Mouse (Mus musculus) gastrocnemius, postnatal 25 days (tissue): Measurements from ENCODE around the gene Slc25a5. TPM values are rescaled to one million over a fixed set of nuclear protein-coding genes. Genes with fewer than 3 reads are reported as not detected.

Source experiments
- DNase-seq: peaks from one replicate; pipeline ENCODE4 v3.0.0; 2022
- long read RNA-seq, 2 experiments: library from polyadenylated mRNA; stranded (forward); transcript quantifications; one replicate each; pipeline ENCODE4 v2.0.0; 2021
- total RNA-seq, 2 experiments: library from RNA; stranded (reverse); gene quantifications; 1 replicate in 1 of 2; 2 replicates in 1 of 2; pipeline ENCODE4 v1.2.3; 2021

The Slc25a5 gene
- 10 to 100 TPM; 78.5 to 87.7 TPM for total RNA-seq
- long read RNA-seq, experiment 1, transcript Slc25a5-201 (4 exons, 1,240 nt) = major isoform, 205 of 1,226 reads
- long read RNA-seq, experiment 1, partial matches to known transcripts = 3 of 1,226 reads
- long read RNA-seq, experiment 1, other reads (novel, unspliced or antisense) = 1,018 of 1,226 reads
- long read RNA-seq, experiment 2, transcript Slc25a5-201 (4 exons, 1,240 nt) = major isoform, 121 of 576 reads
- long read RNA-seq, experiment 2, partial matches to known transcripts = 452 of 576 reads
- long read RNA-seq, experiment 2, other reads (novel, unspliced or antisense) = 3 of 576 reads

DNA sequence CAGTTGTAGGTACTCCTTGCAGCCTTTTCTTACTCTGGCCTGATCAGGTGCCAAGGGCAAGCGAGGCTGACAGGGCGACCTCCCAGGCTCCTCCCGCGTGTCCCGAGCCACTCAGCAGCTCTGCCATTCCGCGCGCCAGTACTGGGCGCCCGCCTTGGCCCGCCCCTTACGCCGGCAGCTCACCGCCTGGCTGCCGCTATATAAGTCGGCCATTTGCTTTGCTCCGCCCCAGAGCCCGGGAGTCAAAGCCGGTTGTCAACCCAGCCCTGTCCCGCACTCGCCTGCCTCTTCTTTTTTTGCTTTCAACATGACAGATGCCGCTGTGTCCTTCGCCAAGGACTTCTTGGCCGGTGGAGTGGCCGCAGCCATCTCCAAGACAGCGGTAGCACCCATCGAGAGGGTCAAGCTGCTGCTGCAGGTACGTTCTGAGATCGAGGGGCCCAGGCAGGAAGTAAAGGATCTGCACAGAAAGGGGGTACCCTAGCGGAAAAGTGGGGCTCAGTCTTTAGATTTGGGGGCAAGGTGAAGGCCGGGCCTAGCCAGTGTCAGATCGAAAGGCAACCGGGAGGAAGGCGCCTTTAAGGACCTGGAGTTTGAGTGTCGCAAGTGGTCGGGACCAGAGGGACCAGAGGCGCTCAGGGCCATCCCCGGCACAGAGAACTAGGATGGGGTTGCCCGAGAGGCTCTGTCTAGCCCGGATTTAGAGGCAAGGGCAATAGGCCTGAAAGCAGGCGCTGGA, at the start of gene Slc25a5:
Gene Slc25a5 (plus strand): TSS at position 228 of the 739 bp plus-strand sequence.
- peak; percentile 90 for DNase-seq

DNA sequence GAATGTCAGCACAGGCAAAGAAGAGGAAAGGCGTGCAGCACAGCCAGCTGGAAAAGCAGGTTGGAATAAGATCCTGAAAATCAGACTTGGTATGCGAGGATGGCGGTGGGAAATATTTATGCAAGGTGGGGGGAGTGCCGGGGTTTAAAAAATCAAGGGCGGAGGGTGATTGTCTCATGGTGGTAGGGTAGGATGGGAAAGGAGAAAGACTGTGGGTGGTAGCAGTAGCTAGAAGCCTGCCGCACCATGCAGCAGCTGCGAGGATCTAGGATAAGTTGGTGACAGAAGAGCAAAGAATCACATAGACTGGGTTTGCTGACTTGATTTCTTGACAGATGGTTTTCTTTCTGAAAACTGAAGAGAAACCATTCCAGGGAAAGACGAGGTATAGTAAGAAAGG, 48.7 kb upstream of the Slc25a5 start:
- DNase-seq = no peak

DNA sequence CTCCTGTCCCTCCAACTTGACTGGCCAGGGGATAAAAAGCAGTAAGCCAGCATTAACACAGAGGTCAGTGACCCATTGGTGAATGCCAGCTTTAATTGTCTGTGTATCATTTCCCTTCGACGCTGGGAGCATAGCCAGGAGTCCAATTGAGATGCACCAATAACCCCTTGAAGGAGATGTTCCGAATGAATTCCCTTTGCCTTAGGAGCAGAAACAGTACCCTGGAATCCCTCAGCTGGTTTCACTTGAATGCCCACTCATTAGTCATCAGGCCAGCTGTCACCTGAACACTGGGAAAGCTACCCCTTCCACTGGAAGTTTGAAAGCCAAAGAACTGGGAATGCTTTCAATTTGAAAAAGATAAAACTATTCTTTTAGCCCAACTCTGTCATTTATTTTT, 46.9 kb upstream of the Slc25a5 start:
- DNase-seq = no peak

DNA sequence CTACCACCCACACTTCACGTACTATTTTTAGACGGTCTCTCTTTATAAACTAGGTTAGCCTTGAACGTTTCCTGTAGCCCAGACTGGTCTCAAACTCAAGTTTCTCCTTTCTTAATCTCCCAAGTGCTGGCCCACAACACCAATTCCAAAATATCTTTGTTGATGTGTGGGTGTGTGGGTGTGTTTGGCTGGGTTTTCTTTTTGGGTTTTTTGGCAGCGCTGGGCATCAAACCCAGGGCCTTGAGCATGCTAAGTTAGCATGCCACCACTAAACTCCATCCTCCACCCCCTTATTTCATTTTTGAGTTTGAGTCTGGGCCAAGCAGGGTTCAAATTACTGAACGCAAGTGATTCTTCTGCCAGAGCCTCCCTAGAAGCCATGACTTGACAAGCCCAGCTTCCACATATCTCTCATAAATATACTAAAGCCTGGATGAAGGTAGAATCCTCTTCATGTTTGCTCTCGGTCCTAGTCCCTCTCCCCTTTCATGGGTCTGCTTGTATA, 46.1 kb upstream of the Slc25a5 start:
- DNase-seq = no peak

DNA sequence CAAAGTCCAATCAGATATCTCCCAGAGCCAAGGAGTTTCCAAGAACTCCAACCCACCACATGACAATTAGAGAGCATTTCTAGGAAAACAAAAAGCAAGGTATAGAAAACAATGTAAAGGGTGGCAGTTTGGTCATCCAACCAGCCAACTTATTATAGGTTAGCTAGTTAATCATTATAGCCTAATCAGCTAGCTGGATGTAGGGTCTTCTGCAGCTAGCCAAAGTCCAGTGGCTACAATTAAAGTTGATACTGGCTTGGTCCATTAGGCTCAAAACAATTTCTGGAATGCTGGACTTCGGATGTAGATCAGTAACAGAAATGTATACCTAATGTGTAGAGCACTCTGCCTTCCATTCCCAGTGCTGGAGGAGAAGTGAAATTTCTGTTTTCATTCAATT, 44.9 kb upstream of the Slc25a5 start:
- DNase-seq = no peak

DNA sequence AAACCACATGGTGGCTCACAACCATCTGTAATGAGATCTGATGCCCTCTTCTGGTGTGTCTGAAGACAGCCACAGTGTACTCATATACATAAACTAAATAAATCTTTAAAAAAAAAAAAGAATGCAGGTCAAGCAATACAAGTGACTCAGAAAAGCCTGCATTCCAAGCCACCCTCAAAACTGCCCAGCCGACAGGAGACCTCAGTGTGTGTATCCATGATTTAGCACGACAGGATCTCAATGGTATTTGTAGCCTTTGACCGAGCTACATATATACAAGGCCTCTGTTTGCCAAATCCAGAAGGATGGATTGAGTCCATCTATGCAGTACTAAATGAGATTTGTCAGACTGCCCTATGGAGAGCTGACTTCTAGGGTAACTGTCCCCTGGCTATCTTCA, 42.9 kb upstream of the Slc25a5 start:
- no peak for DNase-seq

DNA sequence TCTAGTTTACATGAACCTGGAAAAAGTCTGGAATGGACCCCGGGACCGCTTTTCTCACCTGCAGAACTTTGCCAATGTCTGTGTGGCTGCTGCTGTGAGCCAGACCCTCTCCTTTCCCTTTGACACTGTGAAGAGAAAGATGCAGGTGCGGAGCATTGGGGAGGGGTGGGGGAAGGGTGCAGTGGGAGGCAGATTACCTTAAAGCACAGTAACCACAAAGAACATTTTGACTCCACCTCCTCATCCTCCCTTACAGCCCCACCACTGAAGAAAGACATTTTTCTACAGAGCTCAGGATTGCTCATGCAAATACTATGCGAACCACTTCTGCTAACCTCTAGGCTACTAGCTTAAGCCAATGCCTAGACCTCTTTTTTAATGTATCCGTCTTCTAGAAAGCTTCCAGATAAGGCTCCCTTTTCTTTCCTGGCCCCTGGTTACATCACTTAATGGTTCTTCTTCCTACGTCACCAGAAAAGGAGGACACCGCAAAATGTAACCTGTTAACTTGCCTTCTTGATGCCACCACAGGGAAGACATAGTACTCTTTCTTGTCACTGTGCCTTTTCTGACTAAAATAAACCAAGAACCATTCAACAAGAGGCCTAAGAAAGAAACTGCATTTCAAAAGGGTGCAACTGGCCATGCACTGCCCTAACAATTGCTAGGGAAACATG, 37.5 kb upstream of the Slc25a5 start:
- DNase-seq = no peak

DNA sequence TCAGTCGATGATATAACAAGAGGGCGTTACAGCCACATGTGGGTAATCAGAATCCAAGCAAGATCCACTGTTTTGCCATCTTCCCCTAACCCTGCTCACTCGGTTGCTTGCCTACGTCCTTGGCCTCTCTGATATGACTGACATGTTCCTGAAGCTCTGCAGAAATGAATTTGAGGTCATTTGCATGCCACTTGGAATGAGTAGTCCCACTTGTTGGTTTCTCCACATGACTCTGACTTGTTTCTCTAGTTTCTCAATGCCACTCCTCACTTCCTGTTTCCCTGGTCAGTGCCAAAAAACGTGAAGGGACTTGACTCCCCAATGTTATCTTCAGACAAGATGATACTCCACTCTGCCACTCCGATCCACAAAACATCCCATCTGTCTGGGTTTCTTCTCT, 36.9 kb upstream of the Slc25a5 start:
- no peak for DNase-seq

DNA sequence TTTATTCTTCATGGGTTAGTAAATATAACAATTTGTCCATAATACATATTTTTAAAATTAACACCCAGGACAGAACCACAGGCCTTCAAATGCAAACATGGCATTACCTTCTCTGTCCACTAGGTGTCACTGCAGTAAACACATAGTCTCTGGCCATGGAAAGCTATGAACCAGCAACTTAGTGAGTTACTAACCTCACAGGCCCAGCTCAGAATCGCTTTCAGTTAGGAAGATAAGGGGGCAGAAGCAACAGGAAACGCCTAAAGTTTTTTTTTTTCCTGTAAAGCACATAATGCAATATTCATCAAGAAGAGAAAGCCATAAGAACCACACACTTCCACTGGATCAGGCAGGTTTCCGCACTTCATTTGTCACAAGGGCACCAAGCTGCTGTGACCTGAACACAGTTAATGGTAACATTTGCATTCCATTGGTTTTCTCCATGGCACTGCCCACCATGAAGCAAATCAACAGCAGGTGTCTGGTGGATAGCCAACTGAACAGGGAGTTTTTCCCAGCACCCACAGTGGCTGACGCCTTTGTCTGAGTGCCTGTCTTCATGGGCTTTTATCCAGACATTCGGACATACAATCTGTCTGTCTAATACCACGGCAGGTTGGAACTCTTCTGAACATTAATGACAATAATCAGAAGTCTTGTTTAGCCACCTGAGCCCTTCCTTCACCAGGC, 34.4 kb upstream of the Slc25a5 start:
- DNase-seq = peak; percentile 7

DNA sequence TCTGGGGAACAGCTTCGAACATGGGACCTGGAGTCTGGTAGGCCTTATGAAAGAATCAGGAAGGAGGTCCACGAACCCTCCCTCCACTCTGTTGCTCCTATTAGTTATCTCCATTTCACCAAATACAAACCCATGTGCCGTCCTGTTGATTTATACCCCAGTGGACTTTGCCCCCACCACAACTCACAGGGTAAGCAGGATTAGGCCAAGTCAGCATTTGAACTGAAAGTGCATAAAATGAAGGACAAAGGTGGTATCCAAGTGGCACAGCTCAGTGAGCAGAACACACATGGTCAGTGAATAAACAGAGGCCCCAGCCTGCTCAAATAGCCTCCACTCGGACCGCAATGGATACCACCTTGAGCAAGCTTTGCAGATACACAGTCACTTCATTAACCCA, 33.2 kb upstream of the Slc25a5 start:
- no peak for DNase-seq

DNA sequence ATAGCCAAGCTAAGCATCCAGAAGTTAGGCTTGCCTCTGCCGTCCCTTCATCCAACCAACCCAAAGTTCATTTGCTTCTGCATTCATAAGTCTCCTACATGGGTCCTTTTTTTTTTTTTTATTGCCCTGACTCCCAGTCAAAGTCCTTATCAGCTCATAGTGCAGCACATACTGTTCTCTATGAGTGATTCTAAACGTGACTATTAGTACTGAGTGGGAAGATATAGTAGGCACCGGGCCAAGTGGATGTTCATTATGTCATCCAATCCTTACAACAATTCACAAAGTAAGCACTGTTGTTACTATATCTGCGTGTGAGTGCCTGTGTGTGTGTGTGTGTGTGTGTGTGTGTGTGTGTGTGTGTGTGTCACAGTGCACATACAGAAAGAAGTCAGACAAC, 32.6 kb upstream of the Slc25a5 start:
- DNase-seq = no peak

DNA sequence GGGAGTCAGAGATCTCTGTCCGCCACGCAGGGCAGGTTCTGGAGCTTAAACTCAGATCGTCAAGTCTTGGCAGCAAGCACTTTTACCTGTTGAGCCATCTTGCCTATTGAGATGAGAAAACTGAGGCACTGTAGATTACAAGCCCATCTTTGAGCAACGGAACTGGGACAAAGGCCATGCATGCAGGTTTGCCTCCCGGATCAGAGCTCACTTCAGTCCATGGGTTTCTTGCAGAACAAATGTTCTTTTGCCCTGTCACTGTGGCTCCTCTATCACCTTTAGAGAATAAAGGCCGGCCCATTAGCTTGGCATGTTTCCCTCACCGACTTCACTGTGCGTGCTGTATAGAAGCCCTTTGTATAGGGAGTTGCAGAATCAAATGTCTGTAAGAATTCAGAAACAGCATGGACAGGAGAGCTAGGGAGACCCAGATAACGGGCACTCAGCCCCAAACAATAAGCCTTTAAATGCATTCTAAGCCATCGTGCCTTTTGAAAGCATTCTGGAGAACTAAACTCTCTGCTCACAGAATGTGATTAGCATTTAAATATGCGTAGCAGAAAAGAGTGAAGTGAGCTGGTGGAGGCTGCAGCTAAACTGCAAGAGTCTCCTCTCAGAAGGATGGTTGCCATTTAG, 32.0 kb upstream of the Slc25a5 start:
- no peak for DNase-seq

DNA sequence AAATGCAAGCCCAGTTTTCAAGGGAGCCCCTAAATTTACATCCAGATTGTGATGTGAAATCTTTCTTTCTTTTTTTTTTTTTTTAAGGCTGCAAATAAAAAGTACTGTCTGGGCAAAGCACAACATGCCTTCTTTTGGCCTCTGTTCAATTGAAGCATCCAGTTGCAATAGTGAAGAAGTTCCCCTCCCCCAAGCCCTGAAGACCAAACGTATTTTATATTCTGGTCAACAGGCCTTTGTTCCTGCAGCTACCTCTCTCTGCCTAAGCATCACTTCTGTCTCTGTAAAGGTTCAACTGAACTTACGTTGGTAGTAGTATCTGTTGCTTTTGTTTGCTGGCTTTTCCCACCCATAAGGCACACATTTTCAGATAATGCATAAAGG, 31.5 kb upstream of the Slc25a5 start:
- no peak for DNase-seq

DNA sequence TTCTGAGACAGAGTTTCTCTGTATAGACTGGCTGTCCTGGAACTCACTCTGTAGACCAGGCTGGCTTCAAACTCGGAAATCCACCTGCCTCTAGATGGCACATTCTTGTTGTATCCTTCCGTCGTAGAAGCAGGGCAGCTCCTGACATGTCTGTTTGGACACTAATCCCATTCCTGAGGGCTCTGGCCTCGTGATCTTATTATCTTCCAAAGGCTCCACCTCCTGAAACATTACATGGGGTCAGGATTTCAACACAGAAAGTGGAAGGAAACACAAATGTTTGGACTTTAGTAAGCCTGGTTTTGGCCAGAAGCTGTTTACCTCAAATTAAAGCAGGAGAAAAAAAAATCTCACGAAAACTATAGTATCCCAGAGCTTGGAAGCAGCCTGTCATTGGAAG, 28.1 kb upstream of the Slc25a5 start:
- no peak for DNase-seq

DNA sequence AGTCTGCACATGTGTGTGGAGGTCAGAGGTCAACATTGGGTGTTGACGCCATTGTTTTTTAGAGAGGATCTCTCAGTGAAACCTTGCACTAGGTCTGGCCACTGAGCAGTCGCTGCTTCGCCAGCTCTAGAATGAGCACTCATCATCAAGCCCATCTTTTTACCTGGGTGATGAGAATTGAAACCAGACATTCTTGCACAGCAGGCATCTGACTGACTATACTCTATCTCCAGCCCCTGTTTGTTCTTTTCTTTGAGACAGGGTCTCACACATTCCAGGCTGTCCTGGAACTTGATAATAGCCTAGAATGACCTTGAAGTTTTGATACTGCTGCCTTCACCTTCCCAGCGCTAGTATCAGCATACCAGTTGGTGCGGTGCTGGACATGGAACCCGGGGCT, 22.9 kb upstream of the Slc25a5 start:
- DNase-seq = no peak

DNA sequence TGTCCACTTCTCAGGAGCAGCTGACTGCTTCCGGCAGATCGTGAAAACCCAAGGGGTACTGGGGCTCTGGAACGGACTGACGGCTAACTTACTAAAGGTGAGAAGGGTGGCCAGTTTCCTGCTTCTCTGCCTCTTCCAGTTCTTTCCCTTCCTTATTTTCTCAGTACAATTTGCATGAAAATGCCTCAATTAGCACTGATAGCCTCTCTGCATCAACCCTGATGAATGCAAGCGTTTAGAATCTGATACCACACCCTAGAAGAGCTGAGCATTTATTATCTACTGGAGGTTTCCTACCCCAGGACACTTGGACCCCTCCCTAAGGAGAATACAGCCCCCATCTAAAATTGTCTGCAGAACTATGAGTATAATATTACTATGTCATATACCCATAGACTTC, 19.9 kb upstream of the Slc25a5 start:
- DNase-seq = no peak

DNA sequence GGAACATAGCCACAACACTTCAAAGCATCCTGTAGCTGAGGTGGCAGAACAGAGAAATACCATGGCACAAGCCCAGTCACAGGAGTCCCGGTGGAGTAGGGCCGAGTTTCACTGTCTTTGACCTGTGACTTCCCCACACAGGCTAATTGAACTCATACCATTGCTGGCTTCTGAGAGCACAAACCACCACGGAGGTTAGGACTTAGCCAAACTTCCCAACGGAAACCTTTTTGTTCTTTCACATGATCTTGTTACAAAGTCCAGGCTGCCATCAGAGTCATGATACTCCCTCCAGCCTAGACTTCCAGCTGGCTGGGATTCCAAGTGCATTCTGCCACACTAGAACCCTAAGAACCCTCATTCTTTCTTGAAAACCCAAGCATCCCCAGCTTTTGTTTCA, 17.8 kb upstream of the Slc25a5 start:
- no peak for DNase-seq

DNA sequence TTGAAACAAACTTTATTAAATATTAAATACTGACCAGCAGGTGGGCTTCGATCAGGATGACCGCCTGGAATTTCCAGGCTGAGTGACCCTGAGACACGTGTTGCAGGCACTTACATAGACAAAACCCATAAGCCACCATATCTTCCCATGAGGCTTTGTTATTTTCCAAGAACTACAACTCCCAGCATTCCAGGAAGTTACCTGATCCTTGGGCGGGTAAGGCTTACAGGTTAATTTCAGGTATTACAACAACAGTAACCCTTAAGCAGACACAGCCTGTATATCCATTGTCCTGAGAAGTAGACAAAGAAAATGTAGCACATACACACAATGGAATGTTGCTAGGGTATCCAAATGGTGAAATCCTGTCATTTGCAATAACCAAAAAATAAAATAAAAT, 6.1 kb upstream of the Slc25a5 start:
- no peak for DNase-seq

DNA sequence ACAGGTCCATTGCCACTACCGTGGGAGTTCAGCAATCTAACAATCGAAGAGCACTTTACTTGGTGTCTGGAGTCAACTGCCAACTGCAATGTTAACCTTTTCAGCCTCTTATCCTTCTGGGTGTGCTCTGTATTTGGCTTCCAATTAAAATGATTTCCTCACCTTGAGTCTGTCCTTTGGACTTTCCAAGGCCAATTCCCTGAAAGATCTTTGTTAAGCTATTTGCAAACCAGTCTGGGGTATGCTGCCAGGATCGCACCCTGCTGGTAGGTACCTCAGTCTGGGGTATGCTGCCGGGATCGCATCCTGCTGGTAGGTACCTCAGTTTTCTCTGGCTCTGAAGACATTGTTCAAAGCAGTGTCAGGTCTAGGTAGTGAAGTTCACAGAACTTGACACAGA, 880 bp upstream of the Slc25a5 start:
- no peak for DNase-seq

DNA sequence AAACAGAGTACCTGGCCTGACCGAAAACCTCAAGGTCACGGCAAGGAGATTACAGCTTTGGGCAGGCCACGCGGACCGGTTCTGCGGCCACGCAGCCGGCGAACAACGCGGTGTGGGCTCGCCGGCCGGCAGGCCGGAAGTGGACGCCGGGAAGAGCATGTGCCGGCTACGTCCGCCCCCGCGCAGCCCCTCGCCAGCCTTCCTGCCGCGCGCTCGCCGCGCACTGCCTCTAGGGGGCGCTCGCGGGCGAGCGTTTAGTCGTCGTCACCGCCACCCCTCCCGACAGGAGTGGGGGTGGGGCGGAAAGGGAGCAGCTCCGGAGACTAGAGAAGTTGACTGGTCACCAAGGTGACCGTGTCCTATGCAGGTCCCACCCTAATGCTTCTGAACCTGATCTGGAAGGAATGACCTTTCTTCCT, 721 bp downstream of the Slc25a5 start:
- DNase-seq = peak; percentile 83

DNA sequence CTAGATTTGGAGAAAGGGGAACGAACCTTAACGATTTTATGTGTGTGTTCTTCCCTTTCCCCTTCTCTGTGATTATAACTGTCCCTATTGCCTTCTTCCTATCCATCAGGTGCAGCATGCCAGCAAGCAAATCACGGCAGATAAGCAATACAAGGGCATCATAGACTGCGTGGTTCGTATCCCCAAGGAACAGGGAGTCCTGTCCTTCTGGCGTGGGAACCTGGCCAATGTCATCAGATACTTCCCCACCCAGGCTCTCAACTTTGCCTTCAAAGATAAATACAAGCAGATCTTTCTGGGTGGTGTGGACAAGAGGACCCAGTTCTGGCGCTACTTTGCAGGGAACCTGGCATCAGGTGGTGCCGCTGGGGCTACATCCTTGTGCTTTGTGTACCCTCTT, 1.3 kb downstream of the Slc25a5 start:
- DNase-seq = peak; percentile 23
